Mouse (Mus musculus): ENCODE measurements around the gene Ceacam15.

The Ceacam15 gene

GRCm38 (mm10) chr7:16629598-16630296, 45.8 kb downstream of the Ceacam15 start:
- DNase-seq (ENCODE audit: low read depth, low spot score): peak; percentile 44

GRCm38 (mm10) chr7:16628096-16628771, 47.3 kb downstream of the Ceacam15 start:
- peak; percentile 83 for DNase-seq (ENCODE audit: low read depth, low spot score)

GRCm38 (mm10) chr7:16623687-16624086, 51.8 kb downstream of the Ceacam15 start:
- no peak for DNase-seq (ENCODE audit: low read depth, low spot score)

GRCm38 (mm10) chr7:16623131-16623530, 52.4 kb downstream of the Ceacam15 start:
- no peak for DNase-seq (ENCODE audit: low read depth, low spot score)
